Mouse (Mus musculus): ENCODE data around the gene Prrxl1. TPM values are rescaled to one million over a fixed set of nuclear protein-coding genes. Genes with fewer than 3 reads are reported as not detected.

Gene Prrxl1
- polyA plus RNA-seq, 1 experiment from 2014 or later = 0.08 TPM

DNA sequence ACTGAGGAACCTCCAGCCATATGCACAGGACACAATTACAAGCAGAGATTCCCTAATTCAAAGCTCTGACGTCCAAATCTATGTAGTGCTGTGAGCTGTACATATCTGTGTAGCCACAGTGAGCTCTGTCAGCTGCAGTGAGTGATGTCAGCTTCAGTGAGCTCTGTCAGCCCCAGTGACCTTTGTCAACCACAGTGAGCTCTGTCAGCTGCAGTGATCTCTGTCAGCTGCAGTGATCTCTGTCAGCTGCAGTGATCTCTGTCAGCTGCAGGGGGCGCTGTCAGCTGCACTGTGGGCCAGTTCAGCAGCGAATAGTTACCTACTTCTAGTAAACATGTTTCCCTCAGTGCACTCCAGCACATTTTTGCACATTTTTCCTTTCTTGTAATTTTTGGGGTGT is 10.2 kb downstream of the Prrxl1 start:
- Histone ChIP-seq H3K4me1 (replicated peaks; ENCODE audit: control insufficient read depth, insufficient read depth, low read length) (no peaks in the 10 kb centered on the region), H3K36me3 (ENCODE audit: control insufficient read depth, insufficient read depth, low read length) (no peaks in the 10 kb centered on the region), H3K27ac (ENCODE audit: low read depth, low read length) (no peak overlapping the region), H3K4me3 (ENCODE audit: low read depth, low read length) (no peak overlapping the region), H3K9me3 (ENCODE audit: control insufficient read depth, low read length) (no peaks in the 10 kb centered on the region), H3K27me3 (ENCODE audit: control insufficient read depth, insufficient read depth, low read length) (no peaks in the 10 kb centered on the region), H3K4me2 (ENCODE audit: low read depth, low read length, severe bottlenecking) (no peak overlapping the region), H3K9ac (ENCODE audit: low read length) (no peak overlapping the region)
- DNase-seq (ENCODE audit: low spot score) = no peak
- 34% methylated on average over 3 of the region's 3 CpGs for WGBS
- no peak for ATAC-seq (replicated peaks; ENCODE audit: low FRiP score)

DNA sequence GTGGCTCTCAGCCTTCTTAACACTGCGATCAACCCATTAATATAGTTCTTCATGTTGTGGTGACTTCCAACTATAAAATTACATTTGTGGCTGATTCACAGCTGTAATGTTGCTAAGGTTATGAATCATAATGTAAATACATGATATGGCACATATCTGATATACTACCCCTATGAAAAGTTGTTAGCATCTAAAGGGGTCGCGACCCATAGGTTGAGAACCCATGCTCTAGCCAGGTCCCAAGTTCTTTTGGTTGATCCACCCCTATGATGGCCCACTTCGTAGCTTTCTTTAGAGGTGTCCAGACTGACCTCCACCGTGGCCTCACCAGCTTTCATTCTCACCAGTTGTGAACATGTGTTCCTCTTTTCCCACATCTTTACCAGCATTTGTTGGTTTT is 18.0 kb downstream of the Prrxl1 start:
- no peak overlapping the region for H3K4me3 ChIP-seq (ENCODE audit: low read depth, low read length)
- no peak overlapping the region for H3K9ac ChIP-seq (ENCODE audit: low read length)
- no peak for ATAC-seq (replicated peaks; ENCODE audit: low FRiP score)
- H3K27ac ChIP-seq (ENCODE audit: low read depth, low read length) = no peak overlapping the region
- H3K9me3 ChIP-seq (ENCODE audit: control insufficient read depth, low read length) = no peaks in the 10 kb centered on the region
- 89% methylated on average over 5 of the region's 5 CpGs for WGBS
- H3K4me1 ChIP-seq (replicated peaks; ENCODE audit: control insufficient read depth, insufficient read depth, low read length) = no peaks in the 10 kb centered on the region
- H3K4me2 ChIP-seq (ENCODE audit: low read depth, low read length, severe bottlenecking) = no peak overlapping the region
- H3K27me3 ChIP-seq (ENCODE audit: control insufficient read depth, insufficient read depth, low read length) = no peaks in the 10 kb centered on the region
- no peak for DNase-seq (ENCODE audit: low spot score)
- H3K36me3 ChIP-seq (ENCODE audit: control insufficient read depth, insufficient read depth, low read length) = no peaks in the 10 kb centered on the region

DNA sequence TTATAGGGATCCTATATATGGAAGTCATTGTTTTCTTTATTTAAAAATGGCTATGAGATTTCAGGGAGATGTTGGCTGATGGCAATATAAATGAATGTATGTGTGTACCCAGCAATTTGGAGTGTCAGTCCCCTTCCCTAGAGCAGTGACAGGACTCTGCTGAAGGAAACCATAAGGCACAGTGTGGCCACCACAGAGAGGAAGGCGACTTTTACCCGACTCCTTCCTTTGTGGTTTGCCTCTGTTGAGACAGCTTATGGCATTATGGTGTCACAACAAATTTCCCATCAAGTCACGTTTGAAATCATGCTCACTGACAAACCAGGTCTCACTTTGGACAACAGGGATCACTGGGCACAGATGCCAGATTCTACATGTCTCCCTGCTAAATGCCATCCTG is 25.0 kb downstream of the Prrxl1 start:
- no peak for DNase-seq (ENCODE audit: low spot score)
- H3K27me3 ChIP-seq (ENCODE audit: control insufficient read depth, insufficient read depth, low read length) = no peaks in the 10 kb centered on the region
- no peak overlapping the region for H3K9ac ChIP-seq (ENCODE audit: low read length)
- 85% methylated on average over 3 of the region's 3 CpGs for WGBS
- H3K9me3 ChIP-seq (ENCODE audit: control insufficient read depth, low read length) = no peaks in the 10 kb centered on the region
- no peak overlapping the region for H3K27ac ChIP-seq (ENCODE audit: low read depth, low read length)
- H3K36me3 ChIP-seq (ENCODE audit: control insufficient read depth, insufficient read depth, low read length) = no peaks in the 10 kb centered on the region
- H3K4me3 ChIP-seq (ENCODE audit: low read depth, low read length) = no peak overlapping the region
- no peak overlapping the region for H3K4me2 ChIP-seq (ENCODE audit: low read depth, low read length, severe bottlenecking)
- no peaks in the 10 kb centered on the region for H3K4me1 ChIP-seq (replicated peaks; ENCODE audit: control insufficient read depth, insufficient read depth, low read length)
- ATAC-seq (replicated peaks; ENCODE audit: low FRiP score) = no peak

- H3K27me3 ChIP-seq (ENCODE audit: control insufficient read depth, insufficient read depth, low read length) = no peaks in the 10 kb centered on the region
- no peak overlapping the region for H3K27ac ChIP-seq (ENCODE audit: low read depth, low read length)
- ATAC-seq (replicated peaks; ENCODE audit: low FRiP score) = no peak
- H3K9ac ChIP-seq (ENCODE audit: low read length) = no peak overlapping the region
- H3K4me3 ChIP-seq (ENCODE audit: low read depth, low read length) = no peak overlapping the region
- no peak overlapping the region for H3K4me2 ChIP-seq (ENCODE audit: low read depth, low read length, severe bottlenecking)
- no peaks in the 10 kb centered on the region for H3K9me3 ChIP-seq (ENCODE audit: control insufficient read depth, low read length)
- 89% methylated on average over 7 of the region's 7 CpGs for WGBS
- no peak for DNase-seq (ENCODE audit: low spot score)
- H3K4me1 ChIP-seq (replicated peaks; ENCODE audit: control insufficient read depth, insufficient read depth, low read length) = no peaks in the 10 kb centered on the region
- H3K36me3 ChIP-seq (ENCODE audit: control insufficient read depth, insufficient read depth, low read length) = no peaks in the 10 kb centered on the region
Observed at GRCm38 (mm10) chr14:32624811-32625210, 25.6 kb downstream of the Prrxl1 start.

DNA sequence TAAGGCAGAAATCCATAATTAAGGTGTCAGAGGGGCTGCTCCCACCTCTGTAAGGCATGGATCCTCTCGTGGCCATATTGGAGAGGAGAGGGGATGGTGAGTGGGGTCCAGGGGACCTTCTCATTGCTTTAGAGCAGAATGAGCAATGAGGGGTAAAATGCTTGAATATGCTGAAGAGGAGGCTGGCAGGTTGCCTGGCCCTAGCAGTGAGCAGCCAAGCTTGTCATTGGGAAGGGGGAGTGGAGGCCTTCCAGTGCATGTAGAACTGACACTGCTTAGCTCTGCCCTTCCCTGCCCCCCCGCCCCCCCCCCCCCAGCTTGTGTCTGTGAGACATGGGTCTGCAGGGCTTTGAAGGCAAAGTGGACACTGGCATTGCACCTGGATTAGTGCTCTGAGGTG is 28.1 kb downstream of the Prrxl1 start:
- Histone ChIP-seq H3K36me3 (ENCODE audit: control insufficient read depth, insufficient read depth, low read length) (no peaks in the 10 kb centered on the region), H3K27me3 (ENCODE audit: control insufficient read depth, insufficient read depth, low read length) (no peaks in the 10 kb centered on the region), H3K4me1 (replicated peaks; ENCODE audit: control insufficient read depth, insufficient read depth, low read length) (no peaks in the 10 kb centered on the region), H3K9ac (ENCODE audit: low read length) (no peak overlapping the region), H3K27ac (ENCODE audit: low read depth, low read length) (no peak overlapping the region), H3K4me3 (ENCODE audit: low read depth, low read length) (no peak overlapping the region), H3K9me3 (ENCODE audit: control insufficient read depth, low read length) (no peaks in the 10 kb centered on the region), H3K4me2 (ENCODE audit: low read depth, low read length, severe bottlenecking) (no peak overlapping the region)
- WGBS = 61% methylated on average over 2 of the region's 2 CpGs
- ATAC-seq (replicated peaks; ENCODE audit: low FRiP score) (no peak), DNase-seq (ENCODE audit: low spot score) (no peak)

DNA sequence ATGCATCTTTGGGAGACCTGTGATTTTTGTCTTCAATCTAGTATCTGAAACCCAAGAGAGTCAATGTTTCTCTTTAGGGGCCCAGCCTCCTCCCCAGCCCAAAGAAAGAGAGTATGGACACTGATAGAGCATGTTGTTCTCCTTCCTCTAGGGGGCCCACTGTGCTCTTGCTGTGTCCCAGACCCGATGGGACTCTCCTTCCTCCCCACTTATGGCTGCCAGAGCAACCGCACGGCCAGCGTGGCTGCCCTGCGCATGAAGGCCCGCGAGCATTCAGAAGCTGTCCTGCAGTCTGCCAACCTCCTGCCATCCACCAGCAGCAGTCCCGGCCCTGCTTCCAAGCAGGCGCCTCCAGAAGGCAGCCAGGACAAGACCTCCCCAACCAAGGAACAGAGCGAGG is 29.4 kb downstream of the Prrxl1 start:
- no peak overlapping the region for H3K4me3 ChIP-seq (ENCODE audit: low read depth, low read length)
- H3K27me3 ChIP-seq (ENCODE audit: control insufficient read depth, insufficient read depth, low read length) = no peaks in the 10 kb centered on the region
- H3K36me3 ChIP-seq (ENCODE audit: control insufficient read depth, insufficient read depth, low read length) = no peaks in the 10 kb centered on the region
- WGBS = 56% methylated on average over 10 of the region's 10 CpGs
- no peak overlapping the region for H3K9ac ChIP-seq (ENCODE audit: low read length)
- no peak overlapping the region for H3K4me2 ChIP-seq (ENCODE audit: low read depth, low read length, severe bottlenecking)
- ATAC-seq (replicated peaks; ENCODE audit: low FRiP score) (no peak), DNase-seq (ENCODE audit: low spot score) (no peak)
- H3K27ac ChIP-seq (ENCODE audit: low read depth, low read length) = no peak overlapping the region
- H3K9me3 ChIP-seq (ENCODE audit: control insufficient read depth, low read length) = no peaks in the 10 kb centered on the region
- H3K4me1 ChIP-seq (replicated peaks; ENCODE audit: control insufficient read depth, insufficient read depth, low read length) = no peaks in the 10 kb centered on the region

DNA sequence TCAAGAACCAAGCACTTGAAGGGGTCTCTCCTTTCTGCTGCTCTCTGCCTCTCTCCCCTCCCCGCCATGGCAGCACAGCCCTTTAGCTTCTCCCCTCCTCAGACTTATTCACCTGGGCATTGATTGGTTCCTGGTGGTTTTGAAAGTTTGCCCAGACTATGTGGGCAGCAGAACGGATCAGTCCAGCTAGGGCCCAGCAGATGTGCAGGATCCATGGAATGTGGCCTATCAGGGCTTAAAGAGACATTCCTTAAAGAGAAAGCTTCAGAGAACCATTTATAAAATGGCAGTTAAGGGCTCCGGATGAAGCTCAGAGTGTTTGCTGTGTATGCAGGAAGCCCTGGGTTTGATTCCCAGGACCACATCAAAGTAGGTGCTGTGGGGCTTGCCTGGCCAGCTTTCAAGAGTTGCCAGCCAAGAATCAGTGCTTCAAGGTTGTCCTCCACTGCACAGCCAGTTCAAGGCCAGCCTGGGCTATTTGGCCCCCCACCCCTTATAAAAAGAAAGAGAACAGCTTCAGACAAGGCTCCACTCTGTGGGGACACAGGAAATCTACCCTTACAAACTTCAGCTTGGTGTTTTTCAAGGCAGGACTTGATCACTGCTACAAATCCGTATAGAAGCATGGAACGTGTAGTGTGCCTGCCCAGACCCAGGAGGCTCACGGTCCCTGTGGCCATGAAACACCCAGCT is 33.8 kb downstream of the Prrxl1 start:
- Histone ChIP-seq H3K27ac (ENCODE audit: low read depth, low read length) (no peak overlapping the region), H3K9ac (ENCODE audit: low read length) (no peak overlapping the region), H3K27me3 (ENCODE audit: control insufficient read depth, insufficient read depth, low read length) (no peaks in the 10 kb centered on the region), H3K36me3 (ENCODE audit: control insufficient read depth, insufficient read depth, low read length) (no peaks in the 10 kb centered on the region), H3K4me1 (replicated peaks; ENCODE audit: control insufficient read depth, insufficient read depth, low read length) (no peaks in the 10 kb centered on the region), H3K4me3 (ENCODE audit: low read depth, low read length) (no peak overlapping the region), H3K9me3 (ENCODE audit: control insufficient read depth, low read length) (no peaks in the 10 kb centered on the region), H3K4me2 (ENCODE audit: low read depth, low read length, severe bottlenecking) (no peak overlapping the region)
- 76% methylated on average over 6 of the region's 6 CpGs for WGBS
- no peak for ATAC-seq (replicated peaks; ENCODE audit: low FRiP score)
- no peak for DNase-seq (ENCODE audit: low spot score)

GRCm38 (mm10) chr14:32634015-32634682 is 34.9 kb downstream of the Prrxl1 start:
- H3K9ac ChIP-seq (ENCODE audit: low read length) = no peak overlapping the region
- H3K36me3 ChIP-seq (ENCODE audit: control insufficient read depth, insufficient read depth, low read length) = no peaks in the 10 kb centered on the region
- H3K4me2 ChIP-seq (ENCODE audit: low read depth, low read length, severe bottlenecking) = no peak overlapping the region
- no peaks in the 10 kb centered on the region for H3K4me1 ChIP-seq (replicated peaks; ENCODE audit: control insufficient read depth, insufficient read depth, low read length)
- H3K9me3 ChIP-seq (ENCODE audit: control insufficient read depth, low read length) = no peaks in the 10 kb centered on the region
- ATAC-seq (replicated peaks; ENCODE audit: low FRiP score) = no peak
- no peaks in the 10 kb centered on the region for H3K27me3 ChIP-seq (ENCODE audit: control insufficient read depth, insufficient read depth, low read length)
- H3K4me3 ChIP-seq (ENCODE audit: low read depth, low read length) = no peak overlapping the region
- no peak overlapping the region for H3K27ac ChIP-seq (ENCODE audit: low read depth, low read length)
- 39% methylated on average over 11 of the region's 11 CpGs for WGBS
- DNase-seq (ENCODE audit: low spot score) = no peak

DNA sequence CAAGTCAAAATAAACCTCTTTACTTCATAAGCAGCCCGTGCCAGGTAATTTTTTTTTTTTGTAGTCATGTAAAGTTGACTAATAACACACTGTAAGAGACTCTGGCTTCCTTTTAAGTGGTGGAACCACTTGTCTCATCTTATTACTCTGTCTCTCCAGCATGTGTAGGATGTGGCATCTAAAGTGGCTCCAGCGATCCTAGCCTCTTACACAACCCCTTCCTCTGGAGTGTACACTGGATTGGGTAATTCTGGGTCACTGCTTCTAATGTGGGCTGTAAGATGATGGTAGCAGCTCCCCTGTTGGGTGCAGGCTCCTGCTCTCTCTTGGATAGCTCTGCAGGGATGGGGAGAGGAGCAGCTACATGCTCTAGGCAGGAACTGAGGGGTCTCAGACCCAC is 39.3 kb downstream of the Prrxl1 start:
- no peak for DNase-seq (ENCODE audit: low spot score)
- Histone ChIP-seq H3K36me3 (ENCODE audit: control insufficient read depth, insufficient read depth, low read length) (no peaks in the 10 kb centered on the region), H3K27me3 (ENCODE audit: control insufficient read depth, insufficient read depth, low read length) (no peaks in the 10 kb centered on the region), H3K9me3 (ENCODE audit: control insufficient read depth, low read length) (no peaks in the 10 kb centered on the region), H3K9ac (ENCODE audit: low read length) (no peak overlapping the region), H3K4me1 (replicated peaks; ENCODE audit: control insufficient read depth, insufficient read depth, low read length) (no peaks in the 10 kb centered on the region), H3K4me3 (ENCODE audit: low read depth, low read length) (no peak overlapping the region), H3K4me2 (ENCODE audit: low read depth, low read length, severe bottlenecking) (no peak overlapping the region), H3K27ac (ENCODE audit: low read depth, low read length) (no peak overlapping the region)
- no peak for ATAC-seq (replicated peaks; ENCODE audit: low FRiP score)
- WGBS = 86% methylated on average over 2 of the region's 2 CpGs
